Mouse (Mus musculus) right cerebral cortex, adult 2 months (tissue): ENCODE measurements at regions not wholly inside any gene's neighbourhood (a gene's known extent, or its start where the extent isn't known, plus 50 kb on each side); places are given as distances from the start of the nearest gene placed in this dataset.
"Not testable (repeated sequence)": the region's sequence is repeated elsewhere in the genome, so short reads cannot be mapped to it uniquely, and the experiment has no call there.

Experiments
- DNase-seq, 2 experiments: peaks; one replicate each; pipeline ENCODE4 v3.0.0; 2021 to 2022; ENCODE audit warnings: low spot score in 2 of 2

GRCm38 (mm10) chr10:56891530-56891929 is 514.4 kb downstream of the Gja1 start:
- DNase-seq = not testable (repeated sequence)

DNA sequence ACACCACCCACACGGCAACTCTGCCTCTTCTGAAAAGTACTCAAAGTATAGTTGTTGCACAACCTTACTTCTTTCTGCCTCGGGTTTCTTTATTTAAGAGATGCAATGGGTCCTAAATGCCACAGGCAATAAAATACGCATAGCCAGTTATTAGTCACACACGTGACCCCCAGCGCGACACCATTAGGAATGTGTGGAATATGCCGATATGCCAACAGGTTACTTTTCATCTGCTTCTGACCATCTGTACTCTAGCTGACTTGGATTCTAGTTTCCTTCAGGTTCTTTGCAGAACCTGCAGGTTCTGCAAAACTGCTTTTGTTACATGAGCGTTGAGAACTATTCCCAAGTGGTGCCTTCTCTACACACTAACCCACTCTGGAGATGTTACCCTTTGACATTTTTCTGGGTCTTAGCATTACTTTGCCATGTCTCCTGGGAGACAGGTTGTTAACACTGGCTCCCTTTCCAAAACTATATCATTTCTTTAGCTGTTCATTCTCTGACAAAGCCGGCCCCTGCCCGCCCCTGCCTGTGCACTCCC is 515.6 kb downstream of the Gja1 start:
- DNase-seq = no peak

DNA sequence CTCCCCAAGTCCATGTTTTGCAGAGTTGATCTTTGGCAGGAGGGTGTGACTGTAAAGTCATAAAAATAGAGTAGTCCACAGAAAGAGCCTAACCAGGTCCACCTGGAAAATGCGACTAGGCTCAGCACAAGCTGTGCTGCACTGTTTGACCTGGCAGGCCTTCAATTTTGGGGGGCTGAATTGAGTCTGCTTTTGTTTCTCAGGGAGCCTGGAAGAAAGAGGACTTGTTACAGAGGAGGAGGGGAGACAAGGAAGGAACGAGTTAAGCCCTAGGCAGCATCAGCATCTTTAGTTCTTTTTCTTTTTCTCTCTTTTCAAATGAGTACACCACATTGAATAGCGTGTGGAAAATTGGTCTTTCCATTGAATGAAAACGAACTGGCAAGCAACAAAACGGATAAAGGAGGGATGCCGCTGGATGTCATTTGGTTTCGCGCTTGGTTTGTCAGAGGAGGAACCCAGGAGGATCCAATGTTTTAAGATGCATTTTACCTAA is 516.1 kb downstream of the Gja1 start:
- DNase-seq = peak in 1 of 2 experiments; percentile 11

GRCm38 (mm10) chr10:56899640-56900274 is 522.6 kb downstream of the Gja1 start:
- DNase-seq = peak in 1 of 2 experiments; percentile 5

GRCm38 (mm10) chr10:56900914-56901313 is 523.8 kb downstream of the Gja1 start:
- no peak for DNase-seq

DNA sequence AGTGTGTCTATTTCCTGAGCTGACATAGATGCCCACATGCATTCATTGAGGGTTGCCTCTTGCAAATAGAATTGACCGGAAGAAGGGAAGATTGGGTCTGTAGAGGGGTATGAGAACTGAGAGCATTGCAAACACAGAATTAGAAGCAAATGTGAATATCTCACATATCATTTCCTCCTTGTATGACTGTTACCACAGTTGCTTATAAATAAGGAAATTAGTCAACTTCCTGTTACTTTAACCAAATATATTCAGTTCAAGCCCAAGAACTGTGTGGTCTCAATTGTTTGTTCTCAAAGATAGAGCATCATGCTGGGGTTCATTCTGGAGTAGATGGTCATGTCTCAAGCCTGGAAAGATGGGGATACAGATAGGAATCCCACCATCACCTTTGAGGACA is 535.6 kb downstream of the Gja1 start:
- DNase-seq = no peak

GRCm38 (mm10) chr10:56914103-56914502 is 537.0 kb downstream of the Gja1 start:
- no peak for DNase-seq

DNA sequence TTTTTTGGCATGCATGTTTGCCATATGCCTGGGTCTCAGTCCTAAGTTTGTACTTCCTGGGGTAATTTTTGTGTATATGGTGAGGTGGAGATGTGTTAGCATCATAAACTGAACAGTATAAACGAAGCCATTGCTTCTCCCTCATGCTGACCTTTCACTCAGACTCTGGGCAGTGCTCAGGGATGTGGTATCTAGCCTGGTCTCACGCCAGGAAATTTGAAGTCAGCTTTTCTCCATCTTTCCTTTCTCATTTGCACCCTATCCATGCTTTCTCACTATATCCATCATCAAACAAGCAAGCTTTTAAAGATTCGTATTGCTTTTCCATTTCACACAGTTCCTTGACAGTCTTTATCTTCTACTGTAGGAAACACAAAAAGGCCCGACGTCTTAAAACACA is 541.3 kb downstream of the Gja1 start:
- DNase-seq = no peak

DNA sequence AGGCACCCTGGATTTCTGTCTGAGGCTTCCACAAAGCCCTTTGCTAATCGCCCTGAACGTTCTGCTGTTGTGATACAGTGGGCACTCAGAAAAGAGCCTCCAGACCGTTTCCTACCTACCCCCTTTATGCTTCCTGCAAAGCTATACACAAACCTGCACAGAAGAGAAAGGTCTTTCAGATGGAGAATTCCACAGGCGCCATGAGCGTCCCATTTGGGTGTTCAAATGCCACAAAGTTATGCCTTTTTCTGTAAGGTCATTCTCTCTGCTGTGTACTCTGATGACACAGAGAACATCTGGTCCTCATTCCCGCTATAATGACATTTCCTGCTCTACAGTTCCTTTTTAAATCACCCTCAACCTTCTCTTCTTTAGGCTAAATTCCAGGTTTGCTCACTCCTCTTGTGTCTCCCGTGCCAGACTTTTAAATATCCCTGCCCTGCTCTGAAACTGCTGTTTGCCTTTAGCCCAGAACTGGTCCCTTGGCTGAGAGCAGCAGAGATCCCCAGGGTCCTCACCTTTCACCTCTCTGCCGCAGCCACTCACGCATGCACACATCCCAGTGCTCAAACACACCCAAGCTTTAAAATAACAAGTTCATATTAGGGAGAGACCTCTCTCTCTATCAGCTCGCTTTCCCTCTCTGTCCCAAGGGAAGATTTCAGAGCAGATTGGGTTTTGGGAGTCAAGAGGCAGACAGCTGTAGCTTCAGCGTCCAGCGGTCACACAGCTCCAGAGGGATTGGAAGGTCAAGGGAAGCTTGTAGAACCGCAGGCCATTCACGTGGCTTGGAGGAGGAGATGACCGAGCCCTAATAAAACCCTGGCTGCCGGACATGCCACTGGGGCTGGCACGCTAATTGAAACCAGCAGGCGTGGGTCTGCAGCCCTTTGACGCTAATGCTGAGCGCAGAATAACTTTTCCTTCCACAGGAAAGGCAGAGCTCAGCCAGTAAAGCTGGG is 543.9 kb downstream of the Gja1 start:
- no peak for DNase-seq

- no peak for DNase-seq
Measured at GRCm38 (mm10) chr10:56935174-56935573, 551.0 kb upstream of the Hsf2 start.

- DNase-seq = no peak
Measured at GRCm38 (mm10) chr10:56941972-56942371, 544.2 kb upstream of the Hsf2 start.

DNA sequence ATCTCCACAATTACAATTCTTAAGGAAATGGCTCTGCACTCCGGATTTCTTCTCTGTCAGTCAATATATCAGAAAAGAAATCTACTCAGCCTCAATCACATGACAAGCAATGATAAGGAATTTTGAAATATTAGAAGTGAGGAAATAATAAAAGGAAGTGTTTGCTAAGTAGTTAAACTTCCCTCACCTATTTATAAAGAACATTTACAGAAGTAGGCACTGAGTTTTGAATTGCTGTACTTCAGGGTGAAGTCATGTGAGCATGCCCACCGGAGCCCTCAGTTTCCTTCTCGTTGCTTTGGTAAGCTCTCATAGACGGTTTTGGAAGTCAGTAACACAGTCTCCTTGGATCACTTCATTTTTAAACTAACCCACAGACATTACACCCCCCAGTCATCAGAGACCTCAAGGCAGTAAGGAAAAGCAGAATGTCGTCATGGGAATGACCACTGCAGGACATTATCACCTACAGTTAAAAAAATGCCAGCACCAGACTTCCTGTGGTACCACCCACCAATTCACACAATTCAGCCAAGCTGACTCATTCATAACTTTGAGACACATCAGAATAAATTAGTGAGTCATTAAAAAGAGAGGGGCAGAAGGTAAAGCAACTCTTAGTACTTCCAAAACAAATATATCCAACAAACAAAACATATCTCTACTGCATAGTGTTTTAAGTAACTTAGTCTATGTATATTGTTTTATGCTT is 541.6 kb upstream of the Hsf2 start:
- no peak for DNase-seq

DNA sequence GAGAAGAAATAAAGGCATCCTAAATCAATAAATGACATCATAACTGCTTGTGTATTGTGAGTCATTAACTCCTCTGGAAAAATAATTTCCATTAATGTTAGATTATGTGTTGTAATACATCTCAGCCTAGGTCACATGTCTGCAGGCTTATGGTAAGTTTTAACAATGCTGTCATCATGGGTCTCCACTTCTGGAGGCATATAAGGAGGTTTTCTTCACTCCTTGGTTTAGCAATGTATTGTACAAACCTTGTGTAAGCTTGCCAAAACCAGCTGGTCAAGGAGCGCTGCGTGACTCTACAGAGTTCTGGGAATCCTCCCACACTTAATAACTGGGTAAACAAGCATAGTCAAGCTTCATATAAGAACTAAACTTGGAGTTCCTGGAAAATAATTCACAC is 529.5 kb upstream of the Hsf2 start:
- no peak for DNase-seq

- DNase-seq = no peak
Measured at GRCm38 (mm10) chr10:56962096-56962807, 523.9 kb upstream of the Hsf2 start.

- DNase-seq = no peak
Measured at GRCm38 (mm10) chr10:56963215-56963614, 523.0 kb upstream of the Hsf2 start.

- no peak for DNase-seq
Measured at GRCm38 (mm10) chr10:56968913-56969312, 517.3 kb upstream of the Hsf2 start.

DNA sequence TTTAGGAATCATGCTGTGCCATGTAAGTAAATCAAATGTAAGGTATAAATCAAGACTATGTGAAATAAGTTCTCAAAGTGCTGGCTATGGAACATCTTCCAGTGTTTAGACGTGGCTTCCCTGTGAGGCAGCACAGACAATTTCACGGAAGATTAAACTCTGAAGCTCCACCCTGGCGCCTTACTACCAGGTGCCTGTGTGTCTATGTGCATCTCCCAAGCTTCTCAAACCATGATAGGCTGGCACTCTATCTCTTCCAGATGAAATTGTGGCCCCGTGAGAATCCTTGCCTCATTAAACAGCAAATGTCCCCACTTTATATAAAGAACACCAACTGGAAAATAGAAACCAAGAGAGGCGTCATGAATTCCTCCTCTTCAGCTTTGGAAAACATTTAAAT is 511.4 kb upstream of the Hsf2 start:
- no peak for DNase-seq

GRCm38 (mm10) chr10:56979601-56980000 is 506.6 kb upstream of the Hsf2 start:
- DNase-seq = no peak

DNA sequence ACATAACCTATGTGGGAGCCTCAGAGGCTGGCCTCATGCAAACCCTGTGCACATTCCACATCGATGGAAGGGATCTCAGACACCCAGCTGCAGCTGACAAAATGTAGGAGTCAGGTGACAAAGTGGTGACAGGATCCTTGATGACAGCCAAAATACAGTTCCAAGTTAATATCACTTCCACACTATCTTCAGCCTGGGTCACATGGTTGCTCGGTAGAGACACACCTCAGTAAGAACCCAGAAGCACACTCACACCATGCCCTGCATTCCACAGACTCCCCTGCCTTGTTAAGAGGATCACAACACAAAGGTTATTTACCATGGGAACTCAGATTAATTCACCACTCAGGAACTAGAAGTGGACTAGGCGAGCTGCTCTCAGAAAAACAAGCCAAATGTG is 505.4 kb upstream of the Hsf2 start:
- DNase-seq = no peak

DNA sequence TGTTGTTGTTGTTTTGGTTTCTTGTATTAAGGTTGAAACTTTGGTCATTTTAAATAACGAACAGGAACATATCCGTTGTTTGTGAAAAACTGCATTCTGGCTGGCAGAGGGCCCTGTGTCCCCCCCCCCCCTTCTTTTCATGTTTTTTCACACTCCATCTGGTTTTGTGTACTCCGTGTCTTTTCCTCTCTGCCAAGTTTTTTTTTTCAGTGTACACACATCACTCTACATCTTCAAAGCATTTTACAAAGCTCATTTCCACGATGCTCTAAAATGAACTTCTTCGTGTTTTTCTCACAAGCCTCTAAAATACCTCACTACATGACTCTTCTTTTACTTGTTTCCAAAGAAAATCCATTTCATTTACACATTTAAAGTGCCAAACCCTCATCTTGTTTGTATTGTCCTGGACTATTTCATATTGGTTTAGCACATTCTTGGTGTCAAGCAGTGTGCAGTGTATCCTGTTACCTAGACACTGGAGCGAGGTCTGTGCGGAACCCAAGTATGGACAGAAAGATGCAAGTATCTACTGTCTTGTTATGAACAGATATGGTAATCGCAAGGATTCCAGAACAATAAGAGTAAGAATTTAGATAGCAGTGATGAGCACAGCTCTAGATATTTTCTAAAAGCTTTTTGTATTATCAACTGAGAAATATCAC is 503.5 kb upstream of the Hsf2 start:
- DNase-seq = no peak

DNA sequence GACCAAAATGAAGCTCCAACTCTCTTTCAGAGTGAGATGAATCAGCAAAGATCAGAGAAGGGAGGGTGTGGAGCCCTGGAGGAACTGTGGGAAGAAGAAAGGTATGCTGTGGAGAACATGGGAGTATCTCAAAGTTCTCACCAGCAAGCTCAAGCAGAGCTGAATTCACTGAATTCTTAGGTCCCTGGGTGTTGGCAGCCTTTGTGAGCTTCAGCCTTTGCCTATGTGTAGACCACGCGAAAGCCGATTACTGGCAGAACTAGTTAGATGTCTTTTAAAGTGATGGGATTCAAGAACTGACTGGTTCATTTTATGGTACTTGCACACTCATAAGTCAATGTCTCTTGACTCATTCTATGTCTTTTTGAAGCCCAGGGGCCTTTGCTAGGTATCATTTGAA is 491.2 kb upstream of the Hsf2 start:
- DNase-seq = no peak
